Mouse (Mus musculus): ENCODE measurements around the gene Naa40. TPM values are rescaled to one million over a fixed set of nuclear protein-coding genes. Genes with fewer than 3 reads are reported as not detected.
A peak's percentile ranks its signal among the peaks of the same experiment; 100 is the strongest.

The Naa40 gene
- polyA plus RNA-seq, 1 experiment: 13.1 TPM

DNA sequence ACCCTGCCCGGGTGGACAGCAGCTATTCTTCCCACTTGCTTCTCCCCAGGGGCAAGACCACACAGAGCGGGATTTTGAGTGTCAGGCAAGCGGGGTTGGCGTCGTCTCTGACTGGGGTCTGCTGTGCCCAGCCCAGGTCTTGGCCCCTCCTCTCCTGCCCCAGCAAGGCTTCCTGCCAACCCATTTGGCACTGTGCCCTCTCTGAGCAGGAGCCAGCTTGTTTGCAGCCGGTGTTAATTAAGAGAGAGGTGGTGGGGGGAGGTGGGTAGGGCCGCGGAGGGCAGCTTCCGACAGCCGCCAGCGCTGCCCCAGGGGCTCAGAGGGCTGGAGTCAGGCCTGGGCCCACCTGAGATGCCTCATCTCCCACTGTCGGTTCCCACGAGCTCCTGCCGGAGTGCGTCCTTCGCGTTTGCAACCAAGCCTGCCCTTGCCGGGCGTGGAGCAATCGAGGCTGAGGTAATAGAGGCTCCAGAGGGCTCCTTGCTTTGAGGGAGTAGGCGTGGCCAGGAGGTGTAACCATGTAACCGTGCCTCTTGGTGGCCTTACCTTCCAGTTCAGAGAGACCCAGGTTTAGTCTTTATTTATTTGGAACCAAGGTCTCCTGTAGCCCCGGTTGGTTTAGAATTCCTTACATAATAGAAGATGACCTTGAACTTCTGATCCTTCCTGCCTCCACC lies 58.6 kb downstream of the Naa40 start:
- Histone ChIP-seq H3K36me3 (ENCODE audit: control insufficient read depth, insufficient read depth, low read length) (no peaks in the 10 kb centered on the region), H3K27ac (ENCODE audit: insufficient read depth, low read depth, low read length) (0 out of 2 replicates have a peak overlapping the region, but pooled peaks have one; percentile 5), H3K4me3 (ENCODE audit: low read depth, low read length) (peak overlapping the region; percentile 51), H3K4me1 (ENCODE audit: control insufficient read depth, insufficient read depth, insufficient read length, low read length) (peaks cover 13% of the 10 kb centered on the region), H3K27me3 (ENCODE audit: control insufficient read depth, insufficient read depth, low read length) (no peaks in the 10 kb centered on the region)
- TF ChIP-seq POLR2A (IDR thresholded peaks at IDR 0.05; ENCODE audit: low read depth, low read length): no peak
- TF ChIP-seq CTCF (IDR thresholded peaks at IDR 0.05; ENCODE audit: extremely low read depth, insufficient read length, insufficient replicate concordance, low read depth, low read length): no peak
- 4% methylated on average over 23 of the region's 23 CpGs for whole genome bisulfite sequencing

DNA sequence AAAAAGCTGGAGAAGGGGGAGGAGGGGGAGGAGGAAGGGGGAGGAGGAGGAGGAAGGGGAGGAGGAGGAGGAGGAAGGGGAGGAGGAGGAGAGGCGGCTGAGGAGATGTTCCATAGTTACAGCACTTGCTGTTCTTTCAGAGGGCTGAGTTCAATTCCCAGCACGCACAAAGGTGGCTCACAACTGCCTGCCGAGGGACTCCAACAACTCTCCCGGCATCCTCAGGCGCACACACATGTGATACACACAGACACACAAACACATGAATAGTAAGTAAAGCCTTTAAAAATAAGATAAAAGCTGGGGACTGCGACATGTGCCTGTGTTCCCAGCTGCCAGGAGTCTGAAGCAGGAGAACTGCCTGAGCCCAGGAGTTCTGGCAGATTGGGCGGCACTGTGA lies 59.5 kb downstream of the Naa40 start:
- Histone ChIP-seq H3K27ac (ENCODE audit: insufficient read depth, low read depth, low read length) (no peak overlapping the region), H3K4me1 (ENCODE audit: control insufficient read depth, insufficient read depth, insufficient read length, low read length) (peaks cover 8% of the 10 kb centered on the region), H3K27me3 (ENCODE audit: control insufficient read depth, insufficient read depth, low read length) (no peaks in the 10 kb centered on the region), H3K4me3 (ENCODE audit: low read depth, low read length) (no peak overlapping the region), H3K36me3 (ENCODE audit: control insufficient read depth, insufficient read depth, low read length) (no peaks in the 10 kb centered on the region)
- 74% methylated on average over 7 of the region's 7 CpGs for WGBS
- TF ChIP-seq CTCF (IDR thresholded peaks at IDR 0.05; ENCODE audit: extremely low read depth, insufficient read length, insufficient replicate concordance, low read depth, low read length) (no peak), POLR2A (IDR thresholded peaks at IDR 0.05; ENCODE audit: low read depth, low read length) (no peak)

DNA sequence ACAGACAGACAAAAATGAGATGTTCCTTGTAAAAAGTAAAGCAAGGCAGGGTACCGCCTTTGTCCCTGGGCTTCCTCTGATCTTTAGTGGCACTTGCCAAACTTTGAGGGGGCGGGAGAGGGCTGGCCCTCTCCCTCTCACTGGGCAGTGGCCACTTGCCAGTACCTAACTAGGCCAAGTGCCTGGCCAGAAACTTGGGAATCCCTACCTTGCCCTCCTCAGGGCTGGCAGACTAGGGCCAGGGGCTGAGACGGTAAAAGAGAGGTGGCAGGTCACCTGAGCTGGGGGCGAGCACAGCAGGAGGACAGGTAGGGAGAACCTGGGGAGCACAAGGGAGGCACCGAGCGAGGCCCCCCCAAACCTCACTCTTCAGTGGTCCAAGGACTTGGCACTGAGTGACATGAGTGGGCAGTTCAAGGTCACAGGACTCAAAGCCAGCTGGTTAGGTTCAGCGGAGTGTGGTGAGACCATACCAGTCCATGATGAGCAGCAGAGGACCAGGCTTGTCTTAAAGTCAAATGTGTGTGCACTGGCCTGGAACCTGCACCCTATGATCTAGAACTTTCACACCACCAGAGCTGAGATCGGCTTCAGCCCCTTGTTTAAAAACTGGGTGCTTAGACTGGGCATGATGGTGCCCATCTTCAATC lies 60.1 kb downstream of the Naa40 start:
- H3K36me3 ChIP-seq (ENCODE audit: control insufficient read depth, insufficient read depth, low read length): no peaks in the 10 kb centered on the region
- peaks cover 7% of the 10 kb centered on the region for H3K4me1 ChIP-seq (ENCODE audit: control insufficient read depth, insufficient read depth, insufficient read length, low read length)
- no peak overlapping the region for H3K27ac ChIP-seq (ENCODE audit: insufficient read depth, low read depth, low read length)
- H3K4me3 ChIP-seq (ENCODE audit: low read depth, low read length): no peak overlapping the region
- TF ChIP-seq CTCF (IDR thresholded peaks at IDR 0.05; ENCODE audit: extremely low read depth, insufficient read length, insufficient replicate concordance, low read depth, low read length) (no peak), POLR2A (IDR thresholded peaks at IDR 0.05; ENCODE audit: low read depth, low read length) (no peak)
- WGBS: 85% methylated on average over 8 of the region's 8 CpGs
- H3K27me3 ChIP-seq (ENCODE audit: control insufficient read depth, insufficient read depth, low read length): no peaks in the 10 kb centered on the region

DNA sequence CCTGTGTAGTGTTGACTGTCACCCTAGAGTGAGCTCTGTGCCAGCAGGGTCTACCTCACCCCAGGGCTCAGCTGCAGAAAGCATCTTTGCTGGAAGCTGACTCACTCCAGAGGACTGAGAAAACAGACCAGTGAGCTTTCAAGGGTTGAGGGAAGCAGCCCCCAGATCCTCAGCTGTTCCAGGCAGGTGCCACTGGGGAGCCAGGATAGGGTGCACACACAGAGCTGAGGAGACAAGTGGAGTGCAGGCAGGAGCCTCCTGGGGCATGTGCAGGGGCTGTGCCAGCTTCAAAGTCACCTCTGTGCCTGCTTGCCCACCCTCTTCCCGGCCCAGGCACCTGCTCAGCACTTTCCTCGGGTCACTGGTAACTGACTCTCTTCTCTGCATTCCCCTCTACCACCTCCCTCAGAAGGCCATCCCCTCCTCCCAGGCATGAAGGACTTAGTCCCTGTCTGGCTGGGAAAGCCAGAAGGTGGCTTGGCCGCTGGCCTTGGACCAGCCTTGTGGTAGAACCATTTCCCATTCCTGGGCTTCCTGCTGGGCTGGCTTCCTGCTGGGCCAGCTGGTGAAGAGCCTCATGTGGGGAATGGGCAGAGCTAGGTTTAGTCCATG lies 62.0 kb downstream of the Naa40 start:
- H3K36me3 ChIP-seq (ENCODE audit: control insufficient read depth, insufficient read depth, low read length): no peaks in the 10 kb centered on the region
- H3K27me3 ChIP-seq (ENCODE audit: control insufficient read depth, insufficient read depth, low read length): no peaks in the 10 kb centered on the region
- 55% methylated on average over 3 of the region's 3 CpGs for WGBS
- TF ChIP-seq POLR2A (IDR thresholded peaks at IDR 0.05; ENCODE audit: low read depth, low read length) (no peak), CTCF (IDR thresholded peaks at IDR 0.05; ENCODE audit: extremely low read depth, insufficient read length, insufficient replicate concordance, low read depth, low read length) (no peak)
- peaks cover 7% of the 10 kb centered on the region for H3K4me1 ChIP-seq (ENCODE audit: control insufficient read depth, insufficient read depth, insufficient read length, low read length)
- no peak overlapping the region for H3K27ac ChIP-seq (ENCODE audit: insufficient read depth, low read depth, low read length)
- H3K4me3 ChIP-seq (ENCODE audit: low read depth, low read length): no peak overlapping the region

DNA sequence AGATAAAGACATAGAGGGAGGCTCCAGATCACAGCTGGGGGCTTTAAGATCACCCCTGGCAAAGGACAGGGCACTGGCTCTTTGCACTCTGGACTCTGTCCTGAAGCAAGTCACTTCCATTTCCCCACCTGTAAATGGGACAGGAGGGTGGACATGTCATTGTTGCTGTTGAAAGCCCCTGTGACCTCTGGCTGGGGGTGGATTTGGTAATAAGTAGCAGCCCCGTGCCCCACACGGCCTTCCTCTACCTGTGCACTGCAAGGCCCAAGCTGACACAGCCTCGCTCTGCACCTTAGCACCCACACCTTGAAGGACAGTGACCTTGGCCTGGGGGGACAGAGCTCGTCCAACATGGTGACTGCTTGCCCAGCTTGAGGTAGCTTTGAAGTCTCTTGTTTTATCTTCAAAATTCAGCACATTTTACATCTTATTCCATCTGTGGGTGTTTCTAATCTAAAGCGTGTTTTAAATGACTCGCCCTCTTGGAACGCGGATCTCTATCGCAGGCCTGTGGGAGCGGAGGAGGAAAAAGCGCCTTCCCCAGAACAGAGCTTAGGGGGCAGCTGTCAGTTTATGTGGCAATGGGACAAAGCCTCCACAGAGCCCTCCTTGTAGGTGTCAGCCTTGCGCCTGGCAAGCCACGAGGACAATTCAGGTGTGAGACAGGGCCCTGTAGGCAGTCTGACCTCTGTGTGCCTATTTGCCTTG lies 63.0 kb downstream of the Naa40 start:
- no peak overlapping the region for H3K27ac ChIP-seq (ENCODE audit: insufficient read depth, low read depth, low read length)
- H3K4me3 ChIP-seq (ENCODE audit: low read depth, low read length): no peak overlapping the region
- no peaks in the 10 kb centered on the region for H3K27me3 ChIP-seq (ENCODE audit: control insufficient read depth, insufficient read depth, low read length)
- H3K36me3 ChIP-seq (ENCODE audit: control insufficient read depth, insufficient read depth, low read length): no peaks in the 10 kb centered on the region
- H3K4me1 ChIP-seq (ENCODE audit: control insufficient read depth, insufficient read depth, insufficient read length, low read length): peaks cover 7% of the 10 kb centered on the region
- 89% methylated on average over 13 of the region's 13 CpGs for WGBS
- TF ChIP-seq CTCF (IDR thresholded peaks at IDR 0.05; ENCODE audit: extremely low read depth, insufficient read length, insufficient replicate concordance, low read depth, low read length) (no peak), POLR2A (IDR thresholded peaks at IDR 0.05; ENCODE audit: low read depth, low read length) (no peak)

DNA sequence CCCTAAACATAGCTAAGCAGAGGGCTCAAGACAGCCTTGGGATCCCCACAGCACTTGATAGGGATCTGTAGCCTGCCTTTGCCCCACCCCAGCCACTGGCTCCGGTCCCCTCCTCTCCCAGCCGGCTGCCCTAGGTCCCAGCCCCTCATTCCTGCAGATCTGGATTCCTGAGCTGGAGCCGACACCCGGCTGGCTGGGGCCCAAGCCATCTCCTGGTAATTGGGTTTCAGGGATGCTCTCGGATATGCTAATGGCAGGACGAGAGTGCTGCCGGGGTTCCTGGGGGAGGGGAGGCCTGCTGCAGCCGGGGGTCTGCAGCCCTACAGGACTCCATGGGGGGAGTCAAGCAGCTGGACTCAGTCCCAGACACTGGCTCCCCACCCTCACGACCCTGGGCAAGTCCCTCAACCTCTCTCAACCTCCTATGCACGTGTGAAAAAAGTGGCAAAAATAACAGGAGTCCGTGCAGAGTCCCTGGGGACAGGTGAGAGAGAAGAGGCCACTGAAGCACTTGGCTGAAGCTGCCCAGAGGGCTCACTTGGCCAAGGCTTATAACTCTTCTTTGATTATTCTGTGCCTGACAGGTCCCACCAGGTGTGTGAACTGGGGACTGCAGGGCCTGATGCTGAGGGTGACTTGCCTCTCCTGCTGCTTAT lies 64.8 kb downstream of the Naa40 start:
- WGBS: 53% methylated on average over 11 of the region's 11 CpGs
- Histone ChIP-seq H3K4me3 (ENCODE audit: low read depth, low read length) (no peak overlapping the region), H3K27ac (ENCODE audit: insufficient read depth, low read depth, low read length) (no peak overlapping the region), H3K4me1 (ENCODE audit: control insufficient read depth, insufficient read depth, insufficient read length, low read length) (peaks cover 4% of the 10 kb centered on the region; the same call in 1 of the 2 replicates), H3K27me3 (ENCODE audit: control insufficient read depth, insufficient read depth, low read length) (no peaks in the 10 kb centered on the region), H3K36me3 (ENCODE audit: control insufficient read depth, insufficient read depth, low read length) (no peaks in the 10 kb centered on the region)
- TF ChIP-seq POLR2A (IDR thresholded peaks at IDR 0.05; ENCODE audit: low read depth, low read length) (no peak), CTCF (IDR thresholded peaks at IDR 0.05; ENCODE audit: extremely low read depth, insufficient read length, insufficient replicate concordance, low read depth, low read length) (no peak)

Other genes starting within 250 kb of the Naa40 start
- gene Dnajc4, start 248.6 kb downstream of the Naa40 start, polyA plus RNA-seq (2012; rRNA removed): 34.1 and 53.4 TPM in 2 replicates
- 41.2 and 53.8 TPM in 2 replicates for gene Nudt22, start 245.1 kb downstream of the Naa40 start, polyA plus RNA-seq (2012; rRNA removed)
- gene Trpt1, start 245.1 kb downstream of the Naa40 start, polyA plus RNA-seq (2012; rRNA removed): 5.2 and 7.7 TPM in 2 replicates
- 10.2 and 18.6 TPM in 2 replicates for gene Fermt3, start 221.7 kb downstream of the Naa40 start, polyA plus RNA-seq (2012; rRNA removed)
- gene Stip1, start 201.2 kb downstream of the Naa40 start, polyA plus RNA-seq (2012; rRNA removed): 15.2 and 21.4 TPM in 2 replicates
- gene Macrod1, start 184.4 kb downstream of the Naa40 start, polyA plus RNA-seq (2012; rRNA removed): 30.1 and 37.2 TPM in 2 replicates
- gene Flrt1, start 135.5 kb downstream of the Naa40 start, polyA plus RNA-seq (2012; rRNA removed): 0.06 and 0.22 TPM in 2 replicates
- gene Otub1, start 34.9 kb downstream of the Naa40 start, polyA plus RNA-seq (2012; rRNA removed): 61.9 and 113 TPM in 2 replicates
- gene Cox8a, start 23.6 kb downstream of the Naa40 start, polyA plus RNA-seq (2012; rRNA removed): 3,019 and 4,573 TPM in 2 replicates
- gene Rcor2, start 26.1 kb upstream of the Naa40 start, polyA plus RNA-seq (2012; rRNA removed): 1.2 and 1.8 TPM in 2 replicates
- gene Mark2, start 100.7 kb upstream of the Naa40 start, polyA plus RNA-seq (2012; rRNA removed): 91.2 and 279 TPM in 2 replicates
- gene Spindoc, start 141.8 kb upstream of the Naa40 start, polyA plus RNA-seq (2012; rRNA removed): 5.5 and 15.1 TPM in 2 replicates
- gene 2700081O15Rik, start 176.4 kb upstream of the Naa40 start, polyA plus RNA-seq (2012; rRNA removed): 8.3 and 11.9 TPM in 2 replicates
- gene Rtn3, start 242.1 kb upstream of the Naa40 start, polyA plus RNA-seq (2012; rRNA removed): 66.3 and 95.6 TPM in 2 replicates